Mouse (Mus musculus) gastrocnemius, postnatal 14 days (tissue): ENCODE results near the gene Rftn1. TPM values are rescaled to one million over a fixed set of nuclear protein-coding genes. Genes with fewer than 3 reads are reported as not detected.

Experiments used
- DNase-seq: peaks from one replicate; pipeline ENCODE4 v3.0.0; 2021; ENCODE audit warnings: mixed read lengths
- intact Hi-C: fragments of 180-260 bp; cut with DNase I; formaldehyde crosslinking; loops from one replicate; pipeline ENCODE4 v1.15.1; 2025; ENCODE audit warnings: low total_unique reads
- total RNA-seq, 2 experiments: library from RNA; stranded (reverse); gene quantifications; 2 replicates each; pipeline ENCODE4 v1.2.3; 2021

The Rftn1 gene
- total RNA-seq, 2 experiments from 2014 or later = 48.5 to 58.5 TPM

- intact Hi-C loops = no loop called here
Measured at GRCm38 (mm10) chr17:50010096-50010495, 180.4 kb downstream of the Rftn1 start.

GRCm38 (mm10) chr17:50006721-50007351 lies 183.6 kb downstream of the Rftn1 start:
- intact Hi-C loops = no loop called here
- DNase-seq = no peak

More at GRCm38 (mm10) chr17:50010096-50010495, 180.4 kb downstream of the Rftn1 start:
- no peak for DNase-seq

GRCm38 (mm10) chr17:50006338-50006720 lies 184.1 kb downstream of the Rftn1 start:
- no peak for DNase-seq
- intact Hi-C loops = no loop called here

- intact Hi-C loops = no loop called here
- no peak for DNase-seq
Measured at GRCm38 (mm10) chr17:50003156-50003555, 187.3 kb downstream of the Rftn1 start.

GRCm38 (mm10) chr17:50002171-50002570 lies 188.3 kb downstream of the Rftn1 start:
- intact Hi-C loops = no loop called here
- peak; percentile 54 for DNase-seq

GRCm38 (mm10) chr17:50001754-50002153 lies 188.7 kb downstream of the Rftn1 start:
- no peak for DNase-seq
- intact Hi-C loops = no loop called here

GRCm38 (mm10) chr17:50000580-50000979 lies 189.9 kb downstream of the Rftn1 start:
- intact Hi-C loops = no loop called here
- DNase-seq = no peak

- peak; percentile 44 for DNase-seq
- intact Hi-C loops = no loop called here
Measured at GRCm38 (mm10) chr17:49996626-49997152, 193.8 kb downstream of the Rftn1 start.

- intact Hi-C loops = no loop called here
- no peak for DNase-seq
Measured at GRCm38 (mm10) chr17:49996097-49996496, 194.4 kb downstream of the Rftn1 start.

- no peak for DNase-seq
- intact Hi-C loops = no loop called here
Measured at GRCm38 (mm10) chr17:49995226-49995625, 195.2 kb downstream of the Rftn1 start.

- intact Hi-C loops = no loop called here
- DNase-seq = no peak
Measured at GRCm38 (mm10) chr17:49993631-49994030, 196.8 kb downstream of the Rftn1 start.

- intact Hi-C loops = no loop called here
- no peak for DNase-seq
Measured at GRCm38 (mm10) chr17:49992625-49993603, 197.6 kb downstream of the Rftn1 start.

- intact Hi-C loops = no loop called here
- DNase-seq = no peak
Measured at GRCm38 (mm10) chr17:49989583-49989982, 200.9 kb downstream of the Rftn1 start.

- intact Hi-C loops = no loop called here
- DNase-seq = no peak
Measured at GRCm38 (mm10) chr17:49987095-49987494, 203.4 kb downstream of the Rftn1 start.

GRCm38 (mm10) chr17:49983478-49983877 lies 207.0 kb downstream of the Rftn1 start:
- no peak for DNase-seq
- intact Hi-C loops = no loop called here

- intact Hi-C loops = no loop called here
- no peak for DNase-seq
Measured at GRCm38 (mm10) chr17:49982611-49983390, 207.7 kb downstream of the Rftn1 start.

GRCm38 (mm10) chr17:49981591-49981990 lies 208.9 kb downstream of the Rftn1 start:
- DNase-seq = no peak
- intact Hi-C loops = no loop called here

- no peak for DNase-seq
- intact Hi-C loops = no loop called here
Measured at GRCm38 (mm10) chr17:49979761-49980285, 210.7 kb downstream of the Rftn1 start.

- intact Hi-C loops = no loop called here
- DNase-seq = no peak
Measured at GRCm38 (mm10) chr17:49977424-49977790, 213.1 kb downstream of the Rftn1 start.
